In genomic region chr8:84792429-84792947, GRCm38 (mm10) we compare ENCODE assay signal across 20 mouse cellular contexts. TPM values are rescaled to one million over a fixed set of nuclear protein-coding genes. Genes with fewer than 3 reads are reported as not detected.
DNase-seq lines count a peak whose midpoint lies in the region; ATAC-seq lines count a peak whose summit lies in the region.
"Had no signal": no experiment of that assay in that cellular context is flagged by ENCODE, and none has a peak within 500 bp of the region (broad histone marks: within the 10 kb centered on the region; RNA-seq: fewer than 3 reads in every experiment).

No protein-coding gene starts in this region.

- H3K4me3 ChIP-seq in forebrain, embryonic 15.5 days: no peak overlapping the region
- H3K4me3 ChIP-seq in forebrain, embryonic 12.5 days (replicated peaks): no peak overlapping the region
- no peak overlapping the region for H3K4me3 ChIP-seq in hindbrain, embryonic 16.5 days (ENCODE audit: low read length)
- no peak overlapping the region for H3K4me3 ChIP-seq in hindbrain, embryonic 12.5 days
- H3K4me3 ChIP-seq in neural tube, embryonic 14.5 days (ENCODE audit: low read depth, low read length): no peak overlapping the region
- H3K4me3 ChIP-seq in neural tube, embryonic 15.5 days (replicated peaks): no peak overlapping the region
- H3K4me3 ChIP-seq: limb, embryonic 13.5 days; midbrain, embryonic 12.5 days had no signal

- 71% methylated on average over 12 of the region's 12 CpGs for WGBS in forebrain, embryonic 15.5 days
- WGBS in forebrain, embryonic 12.5 days: 74% methylated on average over 12 of the region's 12 CpGs
- WGBS in hindbrain, embryonic 16.5 days: 79% methylated on average over 12 of the region's 12 CpGs
- WGBS in hindbrain, embryonic 12.5 days: 76% methylated on average over 12 of the region's 12 CpGs
- WGBS in neural tube, embryonic 14.5 days: 77% methylated on average over 12 of the region's 12 CpGs
- 77% methylated on average over 12 of the region's 12 CpGs for WGBS in neural tube, embryonic 15.5 days

- no peak overlapping the region; the same call in 1 of the 2 replicates for H3K4me2 ChIP-seq in forebrain, embryonic 15.5 days (replicated peaks)
- no peak overlapping the region for H3K4me2 ChIP-seq in forebrain, embryonic 12.5 days
- no peak overlapping the region for H3K4me2 ChIP-seq in hindbrain, embryonic 16.5 days (ENCODE audit: low read length)
- H3K4me2 ChIP-seq in hindbrain, embryonic 12.5 days (replicated peaks): no peak overlapping the region
- H3K4me2 ChIP-seq in neural tube, embryonic 14.5 days (ENCODE audit: low read depth, low read length): no peak overlapping the region
- H3K4me2 ChIP-seq in neural tube, embryonic 15.5 days: no peak overlapping the region
- H3K4me2 ChIP-seq: heart, embryonic 11.5 days; limb, embryonic 13.5 days; midbrain, embryonic 12.5 days had no signal

- no peaks in the 10 kb centered on the region for H3K36me3 ChIP-seq in forebrain, embryonic 15.5 days
- H3K36me3 ChIP-seq in forebrain, embryonic 12.5 days (replicated peaks): no peaks in the 10 kb centered on the region
- no peaks in the 10 kb centered on the region for H3K36me3 ChIP-seq in hindbrain, embryonic 16.5 days (ENCODE audit: control insufficient read depth, insufficient read depth, low read length)
- H3K36me3 ChIP-seq in hindbrain, embryonic 12.5 days: peaks cover 7% of the 10 kb centered on the region; the same call in 1 of the 2 replicates
- no peaks in the 10 kb centered on the region for H3K36me3 ChIP-seq in neural tube, embryonic 14.5 days (ENCODE audit: control insufficient read depth, insufficient read depth, low read length)
- H3K36me3 ChIP-seq in neural tube, embryonic 15.5 days: no peaks in the 10 kb centered on the region
- H3K36me3 ChIP-seq: midbrain, embryonic 12.5 days had no signal

- H3K27ac ChIP-seq in forebrain, embryonic 15.5 days (replicated peaks): peak overlapping the region; percentile 97
- no peak overlapping the region for H3K27ac ChIP-seq in forebrain, embryonic 12.5 days
- H3K27ac ChIP-seq in hindbrain, embryonic 16.5 days (ENCODE audit: low read depth, low read length): peak overlapping the region; percentile 45
- no peak overlapping the region for H3K27ac ChIP-seq in hindbrain, embryonic 12.5 days
- H3K27ac ChIP-seq in neural tube, embryonic 14.5 days (ENCODE audit: low read depth, low read length): peak overlapping the region; percentile 18; the same call in 1 of the 2 replicates
- H3K27ac ChIP-seq in neural tube, embryonic 15.5 days (replicated peaks): peak overlapping the region; percentile 86
- H3K27ac ChIP-seq: limb, embryonic 13.5 days; midbrain, embryonic 12.5 days had no signal

- no peaks in the 10 kb centered on the region for H3K27me3 ChIP-seq in forebrain, embryonic 15.5 days
- H3K27me3 ChIP-seq in forebrain, embryonic 12.5 days: peaks cover 100% of the 10 kb centered on the region
- peaks cover 35% of the 10 kb centered on the region for H3K27me3 ChIP-seq in hindbrain, embryonic 16.5 days (replicated peaks; ENCODE audit: control insufficient read depth, insufficient read depth, low read length)
- peaks cover 99% of the 10 kb centered on the region for H3K27me3 ChIP-seq in hindbrain, embryonic 12.5 days
- H3K27me3 ChIP-seq in neural tube, embryonic 14.5 days (ENCODE audit: control insufficient read depth, insufficient read depth, low read length): peaks cover 41% of the 10 kb centered on the region
- H3K27me3 ChIP-seq in neural tube, embryonic 15.5 days (replicated peaks): peaks cover 91% of the 10 kb centered on the region

- 0 out of 2 replicates have a peak overlapping the region, but pooled peaks have one; percentile 34 for H3K9ac ChIP-seq in forebrain, embryonic 15.5 days (replicated peaks)
- no peak overlapping the region for H3K9ac ChIP-seq in forebrain, embryonic 12.5 days
- H3K9ac ChIP-seq in hindbrain, embryonic 16.5 days (ENCODE audit: low read depth, low read length): no peak overlapping the region
- no peak overlapping the region for H3K9ac ChIP-seq in hindbrain, embryonic 12.5 days
- H3K9ac ChIP-seq in neural tube, embryonic 14.5 days (replicated peaks; ENCODE audit: low read depth, low read length): no peak overlapping the region
- no peak overlapping the region for H3K9ac ChIP-seq in neural tube, embryonic 15.5 days (replicated peaks)
- H3K9ac ChIP-seq: limb, embryonic 13.5 days; midbrain, embryonic 12.5 days had no signal

- ATAC-seq in forebrain, embryonic 15.5 days (replicated peaks): no peak
- ATAC-seq in forebrain, embryonic 12.5 days (ENCODE audit: low FRiP score): no peak
- no peak for ATAC-seq in hindbrain, embryonic 16.5 days
- no peak for ATAC-seq in hindbrain, embryonic 12.5 days (ENCODE audit: low FRiP score)
- no peak for ATAC-seq in neural tube, embryonic 14.5 days (ENCODE audit: low read depth)
- no peak for ATAC-seq in neural tube, embryonic 15.5 days (ENCODE audit: low FRiP score)

- no peak for DNase-seq in neural tube, embryonic 10.5 days (ENCODE audit: extremely low spot score, low spot score)
- no peak for DNase-seq in thymus, postnatal 4 days
- DNase-seq: adrenal gland, adult 2 months; embryo, embryonic 11 days; gastrocnemius, postnatal 10 days; kidney, adult 11 months; kidney, postnatal 14 days; lung, adult 18-20 months; lung, postnatal 4 days; spleen, adult 18-20 months; thymus, adult 18-20 months had no signal

- H3K9me3 ChIP-seq in forebrain, embryonic 15.5 days: no peaks in the 10 kb centered on the region
- no peaks in the 10 kb centered on the region for H3K9me3 ChIP-seq in forebrain, embryonic 12.5 days
- H3K9me3 ChIP-seq in hindbrain, embryonic 16.5 days (ENCODE audit: control insufficient read depth, low read length): no peaks in the 10 kb centered on the region
- H3K9me3 ChIP-seq in hindbrain, embryonic 12.5 days (replicated peaks): no peaks in the 10 kb centered on the region
- H3K9me3 ChIP-seq in neural tube, embryonic 14.5 days (ENCODE audit: control insufficient read depth, low read length): no peaks in the 10 kb centered on the region
- H3K9me3 ChIP-seq in neural tube, embryonic 15.5 days (replicated peaks): no peaks in the 10 kb centered on the region
- H3K9me3 ChIP-seq: limb, embryonic 13.5 days; midbrain, embryonic 12.5 days had no signal

- H3K4me1 ChIP-seq in forebrain, embryonic 15.5 days: peaks cover 99% of the 10 kb centered on the region
- H3K4me1 ChIP-seq in forebrain, embryonic 12.5 days: peaks cover 31% of the 10 kb centered on the region
- peaks cover 40% of the 10 kb centered on the region for H3K4me1 ChIP-seq in hindbrain, embryonic 16.5 days (ENCODE audit: control insufficient read depth, insufficient read depth, low read depth, low read length)
- peaks cover 19% of the 10 kb centered on the region for H3K4me1 ChIP-seq in hindbrain, embryonic 12.5 days
- H3K4me1 ChIP-seq in neural tube, embryonic 14.5 days (ENCODE audit: control insufficient read depth, insufficient read depth, low read length): peaks cover 12% of the 10 kb centered on the region; the same call in 1 of the 2 replicates
- peaks cover 80% of the 10 kb centered on the region for H3K4me1 ChIP-seq in neural tube, embryonic 15.5 days

RNA-seq across cellular contexts. Expression of gene Nfix, which starts 7.7 kb away (rescaled TPM):
- 413 and 445 TPM in 2 replicates for polyA plus RNA-seq in forebrain, embryonic 15.5 days (2015; fragmentation: Nextera tagmentation; extraction: Ambion mirVana)
- polyA plus RNA-seq in forebrain, embryonic 12.5 days (2016; fragmentation: Nextera tagmentation; extraction: Ambion mirVana): 31.9 and 33.2 TPM in 2 replicates
- polyA plus RNA-seq in hindbrain, embryonic 16.5 days (2015; fragmentation: Nextera tagmentation; extraction: Ambion mirVana): 94.3 and 109 TPM in 2 replicates
- polyA plus RNA-seq in hindbrain, embryonic 12.5 days (2016; fragmentation: Nextera tagmentation; extraction: Ambion mirVana): 11.6 and 14.2 TPM in 2 replicates
- polyA plus RNA-seq in neural tube, embryonic 14.5 days (2014; fragmentation: Nextera tagmentation; extraction: Ambion mirVana): 68.2 and 91.5 TPM in 2 replicates
- 60.3 and 70.5 TPM in 2 replicates for polyA plus RNA-seq in neural tube, embryonic 15.5 days (2015; fragmentation: Nextera tagmentation; extraction: Ambion mirVana)

RNA-seq across cellular contexts. Expression of gene Dand5, which starts 30.1 kb away (rescaled TPM):
- 8.1 and 8.9 TPM in 2 replicates for polyA plus RNA-seq in forebrain, embryonic 15.5 days (2015; fragmentation: Nextera tagmentation; extraction: Ambion mirVana)
- 5.3 and 5.6 TPM in 2 replicates for polyA plus RNA-seq in forebrain, embryonic 12.5 days (2016; fragmentation: Nextera tagmentation; extraction: Ambion mirVana)
- 15.4 and 17.1 TPM in 2 replicates for polyA plus RNA-seq in hindbrain, embryonic 16.5 days (2015; fragmentation: Nextera tagmentation; extraction: Ambion mirVana)
- 6.6 and 7.1 TPM in 2 replicates for polyA plus RNA-seq in hindbrain, embryonic 12.5 days (2016; fragmentation: Nextera tagmentation; extraction: Ambion mirVana)
- polyA plus RNA-seq in neural tube, embryonic 14.5 days (2014; fragmentation: Nextera tagmentation; extraction: Ambion mirVana): 12.3 and 16.9 TPM in 2 replicates
- 15.7 and 17.2 TPM in 2 replicates for polyA plus RNA-seq in neural tube, embryonic 15.5 days (2015; fragmentation: Nextera tagmentation; extraction: Ambion mirVana)

RNA-seq across cellular contexts. Expression of gene Gadd45gip1, which starts 38.8 kb away (rescaled TPM):
- 36.3 and 39.9 TPM in 2 replicates for polyA plus RNA-seq in forebrain, embryonic 15.5 days (2015; fragmentation: Nextera tagmentation; extraction: Ambion mirVana)
- 43.0 and 44.8 TPM in 2 replicates for polyA plus RNA-seq in forebrain, embryonic 12.5 days (2016; fragmentation: Nextera tagmentation; extraction: Ambion mirVana)
- polyA plus RNA-seq in hindbrain, embryonic 16.5 days (2015; fragmentation: Nextera tagmentation; extraction: Ambion mirVana): 40.6 and 40.7 TPM in 2 replicates
- polyA plus RNA-seq in hindbrain, embryonic 12.5 days (2016; fragmentation: Nextera tagmentation; extraction: Ambion mirVana): 35.7 and 38.6 TPM in 2 replicates
- polyA plus RNA-seq in neural tube, embryonic 14.5 days (2014; fragmentation: Nextera tagmentation; extraction: Ambion mirVana): 33.1 and 39.8 TPM in 2 replicates
- 44.3 and 45.1 TPM in 2 replicates for polyA plus RNA-seq in neural tube, embryonic 15.5 days (2015; fragmentation: Nextera tagmentation; extraction: Ambion mirVana)

RNA-seq across cellular contexts. Expression of gene Rad23a, which starts 48.0 kb away (rescaled TPM):
- 82.1 and 85.1 TPM in 2 replicates for polyA plus RNA-seq in forebrain, embryonic 15.5 days (2015; fragmentation: Nextera tagmentation; extraction: Ambion mirVana)
- polyA plus RNA-seq in forebrain, embryonic 12.5 days (2016; fragmentation: Nextera tagmentation; extraction: Ambion mirVana): 108 and 118 TPM in 2 replicates
- polyA plus RNA-seq in hindbrain, embryonic 16.5 days (2015; fragmentation: Nextera tagmentation; extraction: Ambion mirVana): 78.2 and 95.4 TPM in 2 replicates
- 88.8 and 101 TPM in 2 replicates for polyA plus RNA-seq in hindbrain, embryonic 12.5 days (2016; fragmentation: Nextera tagmentation; extraction: Ambion mirVana)
- polyA plus RNA-seq in neural tube, embryonic 14.5 days (2014; fragmentation: Nextera tagmentation; extraction: Ambion mirVana): 69.4 and 78.1 TPM in 2 replicates
- 71.3 and 98.0 TPM in 2 replicates for polyA plus RNA-seq in neural tube, embryonic 15.5 days (2015; fragmentation: Nextera tagmentation; extraction: Ambion mirVana)

RNA-seq across cellular contexts. Expression of gene Calr, which starts 54.2 kb away (rescaled TPM):
- polyA plus RNA-seq in forebrain, embryonic 15.5 days (2015; fragmentation: Nextera tagmentation; extraction: Ambion mirVana): 559 and 575 TPM in 2 replicates
- polyA plus RNA-seq in forebrain, embryonic 12.5 days (2016; fragmentation: Nextera tagmentation; extraction: Ambion mirVana): 619 TPM in 2 replicates
- polyA plus RNA-seq in hindbrain, embryonic 16.5 days (2015; fragmentation: Nextera tagmentation; extraction: Ambion mirVana): 743 and 792 TPM in 2 replicates
- polyA plus RNA-seq in hindbrain, embryonic 12.5 days (2016; fragmentation: Nextera tagmentation; extraction: Ambion mirVana): 792 and 820 TPM in 2 replicates
- polyA plus RNA-seq in neural tube, embryonic 14.5 days (2014; fragmentation: Nextera tagmentation; extraction: Ambion mirVana): 615 and 623 TPM in 2 replicates
- 730 and 802 TPM in 2 replicates for polyA plus RNA-seq in neural tube, embryonic 15.5 days (2015; fragmentation: Nextera tagmentation; extraction: Ambion mirVana)

Comparison
In these comparisons a context has a peak if more than half of its experiments do, and no peak if none do; other contexts are left out.
1. H3K27ac ChIP-seq: peak in forebrain, embryonic 15.5 days (single experiment), hindbrain, embryonic 16.5 days (single experiment), neural tube, embryonic 14.5 days (single experiment) and neural tube, embryonic 15.5 days (single experiment); none in forebrain, embryonic 12.5 days (single experiment) and hindbrain, embryonic 12.5 days (single experiment).